Mouse (Mus musculus) embryonic fibroblast, embryonic 13.5 days (primary cell): ENCODE data around the gene P2ry12.

ENCODE experiments used
- CTCF ChIP-seq: IDR thresholded peaks from 2 replicates; pipeline ENCODE4 v1.5.1; 2011; ENCODE audit warnings: mild to moderate bottlenecking, control low read depth, low read length, moderate library complexity, borderline replicate concordance; ENCODE audit not compliant: insufficient read depth
- POLR2A ChIP-seq: IDR thresholded peaks from 2 replicates; pipeline ENCODE4 v1.6.1; 2011; ENCODE audit warnings: low read depth, mild to moderate bottlenecking, control low read depth, low read length, moderate library complexity

GRCm38 (mm10) chr3:59203802-59204520 lies 58.7 kb downstream of the P2ry12 start:
- TF ChIP-seq CTCF = no peak
- no peak for TF ChIP-seq POLR2A
